Mouse (Mus musculus): ENCODE data around the gene Il12rb1. TPM values are rescaled to one million over a fixed set of nuclear protein-coding genes. Genes with fewer than 3 reads are reported as not detected.
"Not testable (repeated sequence)": the region's sequence is repeated elsewhere in the genome, so short reads cannot be mapped to it uniquely, and the experiment has no call there.

Gene Il12rb1
- polyA plus RNA-seq, 1 experiment from 2014 or later: 0.08 TPM

GRCm38 (mm10) chr8:70822594-70822993 is 14.3 kb downstream of the Il12rb1 start:
- H3K4me3 ChIP-seq; H3K4me1 ChIP-seq (replicated peaks); ATAC-seq (ENCODE audit: low FRiP score); H3K27ac ChIP-seq; H3K4me2 ChIP-seq; H3K36me3 ChIP-seq; H3K9ac ChIP-seq: not testable (repeated sequence)
- peaks cover 51% of the 10 kb centered on the region for H3K27me3 ChIP-seq
- peaks cover 16% of the 10 kb centered on the region; the same call in 1 of the 2 replicates for H3K9me3 ChIP-seq
- 81% methylated on average over 3 of the region's 3 CpGs for WGBS

- no peak for ATAC-seq (ENCODE audit: low FRiP score)
- Histone ChIP-seq H3K27ac (no peak overlapping the region), H3K36me3 (no peaks in the 10 kb centered on the region), H3K9ac (no peak overlapping the region; the same call in 1 of the 2 replicates), H3K27me3 (peaks cover 46% of the 10 kb centered on the region), H3K4me3 (no peak overlapping the region), H3K9me3 (peaks cover 11% of the 10 kb centered on the region; the same call in 1 of the 2 replicates), H3K4me1 (replicated peaks) (no peaks in the 10 kb centered on the region), H3K4me2 (no peak overlapping the region)
- 85% methylated on average over 7 of the region's 7 CpGs for WGBS
These were observed 15.6 kb downstream of the Il12rb1 start for GRCm38 (mm10) chr8:70823802-70824201.

DNA sequence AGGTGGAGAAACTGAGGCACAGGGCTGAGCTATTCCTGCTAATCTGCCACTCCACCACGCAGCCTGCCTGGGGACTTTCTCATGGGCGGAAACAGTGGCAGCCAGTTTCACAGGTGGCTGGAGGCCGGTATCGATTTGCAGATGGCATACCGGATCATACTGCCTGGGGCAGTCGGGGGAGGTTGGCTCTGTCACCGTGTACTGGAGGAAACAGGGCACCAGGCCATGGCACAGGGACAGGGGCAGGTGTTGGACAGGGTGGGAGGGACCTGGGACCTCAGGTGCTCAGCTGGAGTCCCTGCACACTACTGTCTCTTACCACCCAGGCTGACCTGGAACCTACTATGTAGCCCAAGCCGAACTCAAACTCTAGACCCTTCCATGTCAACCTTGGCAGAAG is 17.6 kb downstream of the Il12rb1 start:
- no peak overlapping the region for H3K4me3 ChIP-seq
- H3K9me3 ChIP-seq: no peaks in the 10 kb centered on the region
- no peak overlapping the region for H3K9ac ChIP-seq
- H3K27ac ChIP-seq: no peak overlapping the region
- H3K4me1 ChIP-seq (replicated peaks): no peaks in the 10 kb centered on the region
- peaks cover 26% of the 10 kb centered on the region for H3K27me3 ChIP-seq
- no peaks in the 10 kb centered on the region for H3K36me3 ChIP-seq
- WGBS: 80% methylated on average over 8 of the region's 8 CpGs
- ATAC-seq (ENCODE audit: low FRiP score): no peak
- H3K4me2 ChIP-seq: no peak overlapping the region

DNA sequence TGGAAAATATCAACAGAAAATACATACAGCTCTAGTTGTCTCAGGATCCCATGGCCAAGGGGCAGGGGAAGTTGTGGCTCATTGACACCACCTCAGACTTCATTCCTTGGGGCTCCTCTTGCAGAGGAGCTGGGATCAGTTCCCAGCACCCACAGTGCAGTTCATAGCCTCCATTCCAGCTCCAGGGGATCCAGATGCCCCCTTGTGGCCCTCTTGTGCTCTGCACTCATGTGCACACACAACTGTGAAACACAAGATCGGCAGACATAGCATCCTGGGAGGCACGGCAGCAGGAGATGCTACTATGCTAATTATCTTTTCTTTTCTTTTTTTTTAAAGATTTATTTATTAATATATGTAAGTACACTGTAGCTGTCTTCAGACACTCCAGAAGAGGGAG is 18.8 kb downstream of the Il12rb1 start:
- Histone ChIP-seq H3K36me3 (no peaks in the 10 kb centered on the region), H3K27me3 (peaks cover 15% of the 10 kb centered on the region; the same call in 1 of the 2 replicates), H3K9me3 (no peaks in the 10 kb centered on the region), H3K4me3 (no peak overlapping the region), H3K4me2 (no peak overlapping the region), H3K9ac (no peak overlapping the region), H3K4me1 (replicated peaks) (no peaks in the 10 kb centered on the region), H3K27ac (no peak overlapping the region)
- ATAC-seq (ENCODE audit: low FRiP score): no peak
- WGBS: 93% methylated on average over 2 of the region's 2 CpGs

- no peak overlapping the region for H3K4me2 ChIP-seq
- no peaks in the 10 kb centered on the region for H3K9me3 ChIP-seq
- H3K36me3 ChIP-seq: no peaks in the 10 kb centered on the region
- WGBS: 86% methylated on average over 1 of the region's 1 CpGs
- no peak overlapping the region for H3K9ac ChIP-seq
- H3K27ac ChIP-seq: no peak overlapping the region
- H3K27me3 ChIP-seq: peaks cover 10% of the 10 kb centered on the region; the same call in 1 of the 2 replicates
- no peaks in the 10 kb centered on the region for H3K4me1 ChIP-seq (replicated peaks)
- ATAC-seq (ENCODE audit: low FRiP score): no peak
- no peak overlapping the region for H3K4me3 ChIP-seq
These were observed 19.5 kb downstream of the Il12rb1 start for GRCm38 (mm10) chr8:70827796-70828195.

- Histone ChIP-seq H3K4me1 (replicated peaks) (0 out of 2 replicates have a peak, but pooled peaks cover 5% of the 10 kb centered on the region), H3K9me3 (no peaks in the 10 kb centered on the region), H3K4me2 (no peak overlapping the region), H3K27ac (no peak overlapping the region), H3K36me3 (peaks cover 19% of the 10 kb centered on the region), H3K4me3 (no peak overlapping the region), H3K9ac (no peak overlapping the region), H3K27me3 (no peaks in the 10 kb centered on the region)
- 91% methylated on average over 8 of the region's 8 CpGs for WGBS
- no peak for ATAC-seq (ENCODE audit: low FRiP score)
These were observed 23.3 kb downstream of the Il12rb1 start for GRCm38 (mm10) chr8:70831517-70831916.

- Histone ChIP-seq H3K9ac (no peak overlapping the region), H3K4me3 (no peak overlapping the region), H3K4me1 (replicated peaks) (0 out of 2 replicates have a peak, but pooled peaks cover 5% of the 10 kb centered on the region), H3K27ac (no peak overlapping the region), H3K4me2 (no peak overlapping the region), H3K36me3 (peaks cover 23% of the 10 kb centered on the region), H3K27me3 (no peaks in the 10 kb centered on the region), H3K9me3 (no peaks in the 10 kb centered on the region)
- no peak for ATAC-seq (ENCODE audit: low FRiP score)
- 70% methylated on average over 11 of the region's 11 CpGs for WGBS
These were observed 24.1 kb downstream of the Il12rb1 start for GRCm38 (mm10) chr8:70832371-70832770.

- no peak for ATAC-seq (ENCODE audit: low FRiP score)
- H3K27me3 ChIP-seq: no peaks in the 10 kb centered on the region
- WGBS: 53% methylated on average over 9 of the region's 9 CpGs
- H3K4me3 ChIP-seq: no peak overlapping the region
- H3K27ac ChIP-seq: no peak overlapping the region
- H3K4me2 ChIP-seq: no peak overlapping the region
- H3K9me3 ChIP-seq: no peaks in the 10 kb centered on the region
- H3K4me1 ChIP-seq (replicated peaks): 0 out of 2 replicates have a peak, but pooled peaks cover 6% of the 10 kb centered on the region
- peaks cover 23% of the 10 kb centered on the region for H3K36me3 ChIP-seq
- no peak overlapping the region for H3K9ac ChIP-seq
These were observed 24.8 kb downstream of the Il12rb1 start for GRCm38 (mm10) chr8:70833018-70833482.

- ATAC-seq (ENCODE audit: low FRiP score): no peak
- Histone ChIP-seq H3K9me3 (no peaks in the 10 kb centered on the region), H3K4me3 (no peak overlapping the region), H3K27ac (no peak overlapping the region), H3K9ac (no peak overlapping the region), H3K4me2 (no peak overlapping the region), H3K4me1 (replicated peaks) (peaks cover 11% of the 10 kb centered on the region), H3K27me3 (no peaks in the 10 kb centered on the region), H3K36me3 (peaks cover 23% of the 10 kb centered on the region)
- WGBS: 47% methylated on average over 15 of the region's 15 CpGs
These were observed 25.3 kb downstream of the Il12rb1 start for GRCm38 (mm10) chr8:70833520-70833919.

DNA sequence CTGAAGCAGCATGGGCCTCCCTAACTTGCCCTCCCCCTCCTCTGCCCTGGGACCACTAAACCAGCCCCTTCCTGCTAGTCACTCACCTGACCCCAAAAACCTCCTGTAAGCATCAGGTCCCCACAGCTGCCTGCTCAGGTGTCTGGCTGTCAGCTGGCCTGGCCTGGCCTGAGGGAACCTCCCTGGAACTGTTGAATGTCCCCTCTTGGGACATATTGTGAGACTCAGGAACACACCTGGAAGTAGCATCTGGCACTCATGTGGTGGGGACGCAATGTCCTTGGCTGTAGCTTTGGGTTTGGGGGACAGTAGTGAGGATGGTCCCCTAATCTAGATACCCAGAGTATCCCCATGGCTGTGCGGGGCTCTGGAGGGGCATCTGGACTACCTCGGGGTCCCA is 25.8 kb downstream of the Il12rb1 start:
- H3K36me3 ChIP-seq: peaks cover 23% of the 10 kb centered on the region
- peaks cover 15% of the 10 kb centered on the region for H3K4me1 ChIP-seq (replicated peaks)
- H3K27me3 ChIP-seq: no peaks in the 10 kb centered on the region
- H3K9ac ChIP-seq: no peak overlapping the region
- 91% methylated on average over 3 of the region's 3 CpGs for WGBS
- H3K27ac ChIP-seq: no peak overlapping the region
- H3K9me3 ChIP-seq: no peaks in the 10 kb centered on the region
- H3K4me2 ChIP-seq: no peak overlapping the region
- no peak for ATAC-seq (ENCODE audit: low FRiP score)
- no peak overlapping the region for H3K4me3 ChIP-seq

- Histone ChIP-seq H3K4me3 (no peak overlapping the region), H3K4me1 (replicated peaks) (peaks cover 26% of the 10 kb centered on the region), H3K27ac (no peak overlapping the region), H3K9me3 (no peaks in the 10 kb centered on the region), H3K9ac (peak overlapping the region; percentile 29; the same call in 1 of the 2 replicates), H3K4me2 (no peak overlapping the region), H3K27me3 (no peaks in the 10 kb centered on the region), H3K36me3 (peaks cover 23% of the 10 kb centered on the region)
- ATAC-seq (ENCODE audit: low FRiP score): no peak
- WGBS: 92% methylated on average over 12 of the region's 12 CpGs
These were observed 28.4 kb downstream of the Il12rb1 start for GRCm38 (mm10) chr8:70836666-70837065.

- no peaks in the 10 kb centered on the region for H3K9me3 ChIP-seq
- H3K27ac ChIP-seq: peak overlapping the region; percentile 93
- peak; percentile 46 for ATAC-seq (ENCODE audit: low FRiP score)
- 1% methylated on average over 62 of the region's 66 CpGs for WGBS
- H3K36me3 ChIP-seq: peaks cover 23% of the 10 kb centered on the region
- H3K27me3 ChIP-seq: no peaks in the 10 kb centered on the region
- peaks cover 20% of the 10 kb centered on the region for H3K4me1 ChIP-seq (replicated peaks)
- peak overlapping the region; percentile 64 for H3K4me2 ChIP-seq
- peak overlapping the region; percentile 82 for H3K9ac ChIP-seq
- peak overlapping the region; percentile 60 for H3K4me3 ChIP-seq
These were observed 30.6 kb downstream of the Il12rb1 start for GRCm38 (mm10) chr8:70838654-70839407.

Data from hindbrain, embryonic 13.5 days (tissue).